Mouse (Mus musculus): ENCODE results near the gene Impg1.

DNA sequence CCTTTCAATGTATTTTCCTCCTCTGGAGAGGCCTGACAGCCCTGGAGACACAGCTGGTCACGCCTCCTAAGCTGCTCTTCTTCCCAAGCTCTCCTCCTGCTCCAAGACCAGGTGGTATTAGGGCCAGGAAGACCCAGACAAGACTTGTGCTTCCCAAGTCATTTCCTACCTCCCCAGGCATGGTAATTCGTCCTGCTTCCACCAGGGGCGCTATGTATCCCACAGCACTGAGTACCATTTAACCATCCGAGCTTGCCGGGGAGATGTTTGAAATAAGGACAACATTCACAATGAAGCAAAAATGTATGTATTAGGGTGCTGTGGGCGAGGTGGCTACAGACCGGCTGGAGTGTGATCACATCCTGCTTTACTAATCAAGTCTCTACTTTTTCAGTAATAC lies 79.3 kb downstream of the Impg1 start:
- no peak for TF ChIP-seq EP300 (IDR thresholded peaks at IDR 0.05)
- TF ChIP-seq CTCF (IDR thresholded peaks at IDR 0.05), result peak; percentile 82

Data from lung, postnatal 0 days (tissue).